Mouse (Mus musculus): Measurements from ENCODE around the gene Ntf3. TPM values are rescaled to one million over a fixed set of nuclear protein-coding genes. Genes with fewer than 3 reads are reported as not detected.
A peak's percentile ranks its signal among the peaks of the same experiment; 100 is the strongest.

Gene Ntf3
- total RNA-seq, 2 experiments from 2014 or later, result 1.7 to 4.3 TPM

GRCm38 (mm10) chr6:126109184-126109583 is 57.5 kb downstream of the Ntf3 start:
- intact Hi-C loops (cut with DNase I), result no loop called here
- DNase-seq (ENCODE audit: low spot score in 2 of 2), result no peak

DNA sequence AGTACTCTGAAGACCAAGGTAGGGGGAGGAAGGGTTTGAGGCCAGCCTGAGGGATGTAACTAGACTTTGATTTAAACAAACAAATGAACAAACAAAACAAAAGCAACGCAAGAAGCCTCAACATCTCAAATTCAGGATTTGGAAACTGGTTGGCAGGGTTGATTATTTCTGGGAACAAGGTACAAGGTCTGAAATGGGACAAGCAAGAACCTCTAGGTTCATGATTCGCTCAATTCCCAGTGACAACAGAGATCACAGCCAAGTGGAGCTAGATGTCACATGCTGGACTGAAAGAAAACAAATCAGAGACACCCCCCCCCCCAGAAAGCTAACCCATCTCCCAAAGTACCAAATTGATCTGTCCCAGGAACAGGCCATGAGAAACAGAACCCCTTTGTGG is 57.9 kb downstream of the Ntf3 start:
- intact Hi-C loops (cut with DNase I), result no loop called here
- no peak for DNase-seq (ENCODE audit: low spot score in 2 of 2)

DNA sequence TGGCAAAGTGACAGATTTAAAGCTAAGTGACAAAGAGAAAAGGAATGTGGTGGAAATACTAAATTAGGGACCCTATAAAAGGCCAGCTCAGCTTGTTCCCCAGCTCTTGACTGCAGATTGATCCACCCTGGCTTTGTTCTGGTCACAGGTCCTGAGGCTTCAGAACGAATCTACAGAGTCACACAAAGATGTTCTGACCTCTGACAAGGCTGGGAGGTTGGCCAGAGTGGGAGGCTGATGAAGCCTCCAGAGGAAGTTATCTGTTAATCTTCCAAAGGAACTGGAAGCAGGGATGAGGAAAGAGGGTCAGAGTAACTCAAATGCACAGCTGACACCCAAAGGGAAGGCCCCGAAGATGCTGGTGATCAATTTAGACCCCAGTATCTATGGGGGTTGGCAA is 59.3 kb downstream of the Ntf3 start:
- DNase-seq (ENCODE audit: low spot score in 2 of 2), result no peak
- intact Hi-C loops (cut with DNase I), result no loop called here

GRCm38 (mm10) chr6:126106798-126107173 is 59.9 kb downstream of the Ntf3 start:
- intact Hi-C loops (cut with DNase I), result no loop called here

GRCm38 (mm10) chr6:126106051-126106797 is 60.5 kb downstream of the Ntf3 start:
- intact Hi-C loops (cut with DNase I), result no loop called here
- peak; percentile 8 to 39 for DNase-seq (ENCODE audit: low spot score in 2 of 2)

More at GRCm38 (mm10) chr6:126106798-126107173, 59.9 kb downstream of the Ntf3 start:
- no peak for DNase-seq (ENCODE audit: low spot score in 2 of 2)

- intact Hi-C loops (cut with DNase I), result no loop called here
- no peak for DNase-seq (ENCODE audit: low spot score in 2 of 2)
Measured at GRCm38 (mm10) chr6:126105083-126105740, 61.5 kb downstream of the Ntf3 start.

DNA sequence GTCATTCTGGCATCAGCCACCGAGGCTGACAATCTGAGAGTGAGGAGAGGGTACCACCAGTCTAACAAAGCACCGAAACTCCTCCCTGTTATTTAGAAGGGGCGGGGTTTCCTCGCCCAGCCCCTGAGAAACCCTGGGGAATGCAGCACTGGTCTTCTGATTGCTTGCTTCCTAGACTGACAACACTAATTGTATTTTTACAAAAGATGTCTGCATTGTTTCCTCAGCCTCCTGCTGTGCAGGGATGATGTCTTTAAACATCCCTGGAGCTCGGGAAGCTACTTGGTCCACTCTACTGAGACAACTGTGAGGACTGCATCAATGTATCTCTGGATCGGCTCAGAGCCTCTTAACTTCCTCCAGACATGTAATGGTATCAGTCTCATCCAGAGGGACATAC is 64.1 kb downstream of the Ntf3 start:
- intact Hi-C loops (cut with DNase I), result no loop called here

DNA sequence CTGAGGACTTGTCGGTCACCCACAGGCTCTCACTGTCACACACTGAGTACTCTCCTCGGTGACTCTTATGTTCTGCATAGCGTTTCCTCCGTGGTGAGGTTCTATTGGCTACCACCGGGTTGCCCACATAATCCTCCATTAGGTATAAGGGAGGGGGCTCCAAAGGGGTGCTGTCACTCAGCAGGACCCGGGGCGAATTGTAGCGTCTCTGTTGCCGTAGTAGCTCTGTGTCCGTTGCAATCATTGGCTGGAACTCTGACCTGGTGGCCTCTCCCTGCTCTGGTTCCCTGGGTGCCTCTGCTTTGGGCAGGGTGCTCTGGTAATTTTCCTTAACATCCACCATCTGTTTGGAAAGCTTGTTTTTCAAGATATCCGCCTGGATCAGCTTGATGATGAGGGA is 64.7 kb downstream of the Ntf3 start:
- intact Hi-C loops (cut with DNase I), result no loop called here
- no peak for DNase-seq (ENCODE audit: low spot score in 2 of 2)

More for the DNA sequence above, 64.1 kb downstream of the Ntf3 start:
- no peak for DNase-seq (ENCODE audit: low spot score in 2 of 2)

DNA sequence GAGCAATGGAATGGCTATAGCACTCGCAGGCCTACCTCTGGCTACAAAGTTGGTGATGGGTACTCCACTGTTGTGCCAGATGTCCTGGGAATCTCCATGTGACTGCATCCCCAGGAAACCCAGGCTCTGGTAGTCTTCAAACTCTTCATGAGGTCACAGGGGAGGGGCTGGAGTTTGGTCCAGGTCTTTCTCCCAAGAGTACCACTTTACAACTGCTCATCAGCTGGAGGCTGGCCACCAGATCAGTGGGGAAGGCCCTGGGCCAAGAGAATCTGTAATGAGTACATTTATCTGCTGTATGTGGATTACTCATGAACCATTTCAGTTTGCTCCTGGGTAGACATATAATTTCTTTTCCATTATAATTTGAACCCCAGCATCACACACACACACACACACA is 66.1 kb downstream of the Ntf3 start:
- intact Hi-C loops (cut with DNase I), result no loop called here
- DNase-seq (ENCODE audit: low spot score in 2 of 2), result no peak

DNA sequence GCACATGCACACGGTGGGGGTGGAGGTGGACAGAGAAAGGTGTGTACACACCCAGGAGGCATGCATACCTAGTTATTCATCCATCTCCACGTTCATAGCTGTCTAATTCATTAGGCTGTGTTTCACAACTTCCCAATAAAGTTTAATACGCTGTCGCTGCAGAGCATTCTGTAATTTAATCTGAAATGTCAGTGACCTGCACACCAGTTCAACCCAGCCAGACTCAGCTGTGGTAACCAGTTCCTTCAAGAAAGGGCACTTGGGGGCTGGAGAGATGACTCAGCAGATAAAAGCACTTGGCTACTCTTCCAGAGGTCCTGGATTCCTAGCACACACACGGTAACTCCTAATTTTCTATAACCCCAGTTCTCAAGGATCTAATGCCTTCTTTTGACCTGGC is 69.2 kb downstream of the Ntf3 start:
- intact Hi-C loops (cut with DNase I), result no loop called here
- DNase-seq (ENCODE audit: low spot score in 2 of 2), result no peak

DNA sequence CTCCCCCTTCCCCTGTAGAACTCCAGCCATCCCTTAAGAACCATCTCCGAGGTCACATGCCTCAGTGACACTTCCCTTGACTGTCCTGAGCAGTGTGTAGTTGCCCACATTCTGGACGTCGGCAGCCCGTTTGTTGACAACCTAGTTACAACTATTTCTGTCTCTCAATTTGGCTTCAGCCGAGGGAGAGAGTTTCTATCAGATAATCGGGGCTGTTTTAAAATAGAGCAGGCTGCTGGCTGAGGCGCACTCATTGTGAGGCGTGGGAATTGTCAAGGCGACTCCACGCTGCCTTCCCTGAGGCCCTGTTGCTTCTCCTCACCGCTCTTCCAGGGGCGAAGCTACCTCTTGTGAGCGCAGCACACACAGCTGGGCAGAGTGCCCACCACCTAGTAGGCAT is 70.6 kb downstream of the Ntf3 start:
- DNase-seq (ENCODE audit: low spot score in 2 of 2), result peak; percentile 62 to 75
- intact Hi-C loops (cut with DNase I), result no loop called here

DNA sequence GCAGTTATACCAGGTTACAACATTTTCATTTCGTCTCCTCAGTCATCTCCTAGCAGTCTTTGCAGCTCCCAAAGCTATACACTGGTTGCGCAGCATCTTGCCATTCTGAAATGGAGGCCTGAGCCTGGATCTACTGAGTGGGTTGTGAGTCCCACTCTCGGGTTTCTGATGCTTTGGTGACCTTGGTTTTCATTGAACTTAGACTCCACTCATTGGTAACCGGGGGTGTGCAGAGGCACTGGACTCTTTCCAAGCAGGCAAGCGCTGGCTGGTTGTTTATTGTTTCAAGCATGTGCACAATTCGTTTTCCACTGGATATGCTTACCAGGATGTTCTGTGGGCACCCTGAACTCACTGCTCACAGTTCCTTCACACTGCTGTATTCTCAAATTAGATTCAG is 71.7 kb downstream of the Ntf3 start:
- intact Hi-C loops (cut with DNase I), result no loop called here

GRCm38 (mm10) chr6:126092026-126092425 is 74.7 kb downstream of the Ntf3 start:
- intact Hi-C loops (cut with DNase I), result no loop called here
- no peak for DNase-seq (ENCODE audit: low spot score in 2 of 2)

More for the DNA sequence above, 71.7 kb downstream of the Ntf3 start:
- DNase-seq (ENCODE audit: low spot score in 2 of 2), result no peak

GRCm38 (mm10) chr6:126090063-126090462 is 76.6 kb downstream of the Ntf3 start:
- intact Hi-C loops (cut with DNase I), result no loop called here

DNA sequence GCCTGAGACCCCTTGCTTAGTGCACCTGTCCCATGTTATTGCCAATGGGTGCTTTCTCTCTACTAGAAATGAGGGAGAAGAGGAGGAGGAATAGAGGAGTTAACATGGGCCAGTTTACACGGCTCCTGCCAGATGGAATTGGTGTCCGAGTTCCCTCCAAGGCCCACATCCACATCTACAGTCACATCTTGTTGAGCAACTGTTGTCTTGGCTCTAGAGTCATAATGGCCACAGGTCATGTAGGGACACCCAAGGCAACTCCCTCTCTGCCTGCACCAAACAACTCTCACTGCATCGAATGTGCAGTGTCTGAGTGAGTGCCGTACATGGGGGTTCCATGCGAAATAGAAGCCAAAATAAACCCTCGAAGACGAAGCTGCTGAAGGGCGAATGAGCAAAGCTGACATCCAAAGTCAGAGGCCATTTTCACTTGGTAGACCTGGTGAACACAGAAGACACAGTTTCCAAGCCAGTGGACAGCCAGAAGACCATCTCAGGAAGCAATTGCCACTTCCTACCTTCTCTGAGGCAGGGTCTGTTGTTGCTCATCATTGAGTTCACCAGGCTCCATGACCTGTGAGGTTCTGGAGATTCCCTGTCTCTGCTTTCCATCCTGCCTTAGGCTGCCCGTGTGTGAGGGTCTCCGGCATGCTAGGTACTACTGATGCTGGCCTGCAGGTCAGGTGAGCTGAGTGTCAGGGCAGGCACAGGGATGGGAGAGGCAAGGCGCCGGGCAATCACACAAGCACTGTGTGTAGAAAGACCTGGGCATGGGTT is 78.0 kb downstream of the Ntf3 start:
- intact Hi-C loops (cut with DNase I), result no loop called here
- DNase-seq (ENCODE audit: low spot score in 2 of 2), result no peak

More at GRCm38 (mm10) chr6:126090063-126090462, 76.6 kb downstream of the Ntf3 start:
- no peak for DNase-seq (ENCODE audit: low spot score in 2 of 2)

- intact Hi-C loops (cut with DNase I), result no loop called here
- DNase-seq (ENCODE audit: low spot score in 2 of 2), result no peak
Measured at GRCm38 (mm10) chr6:126086321-126086950, 80.3 kb downstream of the Ntf3 start.

DNA sequence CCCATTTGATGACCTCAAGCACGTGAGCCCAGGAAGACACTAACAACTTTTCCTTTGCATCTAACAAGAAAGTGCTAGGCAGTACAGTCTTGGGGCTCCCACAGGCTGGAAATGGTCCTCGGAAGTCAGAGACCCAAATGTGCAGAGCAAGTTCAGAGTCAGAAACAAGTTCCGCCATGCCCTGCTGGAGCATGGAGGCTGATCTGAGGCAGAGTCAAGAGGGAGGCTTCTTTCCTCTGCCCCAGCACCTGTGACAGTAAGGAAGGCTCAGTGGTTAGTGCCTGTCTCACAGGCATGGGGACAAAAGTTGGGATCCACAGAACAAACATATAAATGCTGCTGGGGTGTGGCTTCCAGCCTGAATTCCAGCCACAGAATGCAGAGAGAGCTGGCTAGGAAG is 86.2 kb downstream of the Ntf3 start:
- intact Hi-C loops (cut with DNase I), result no loop called here
- no peak for DNase-seq (ENCODE audit: low spot score in 2 of 2)

GRCm38 (mm10) chr6:126057706-126058105 is 109.0 kb downstream of the Ntf3 start:
- DNase-seq (ENCODE audit: low spot score in 2 of 2), result no peak
- intact Hi-C loops (cut with DNase I), result no loop called here

DNA sequence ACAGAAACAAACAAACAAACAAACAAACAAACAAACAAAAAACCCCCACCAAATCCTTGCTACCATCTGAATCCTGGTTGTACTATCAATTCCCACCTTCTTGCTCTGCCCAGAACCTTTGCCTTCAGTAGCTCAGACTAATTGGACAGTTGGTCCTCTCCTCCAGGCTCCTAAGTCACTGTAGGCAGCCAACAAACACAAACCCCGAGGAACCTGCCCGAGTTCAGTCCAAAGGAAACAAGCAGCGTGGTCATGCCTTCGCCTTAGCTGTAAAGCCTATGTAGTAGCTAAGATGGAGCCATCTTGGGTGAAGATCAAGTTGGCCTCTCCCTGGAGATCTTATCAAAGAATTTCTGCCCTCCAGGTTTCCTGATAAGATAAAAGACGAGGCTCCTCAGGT is 113.6 kb downstream of the Ntf3 start:
- intact Hi-C loops (cut with DNase I), result no loop called here
- DNase-seq (ENCODE audit: low spot score in 2 of 2), result no peak

Measured in left cerebral cortex, postnatal 14 days (tissue).